Mouse (Mus musculus): ENCODE measurements around the gene Allc. TPM values are rescaled to one million over a fixed set of nuclear protein-coding genes. Genes with fewer than 3 reads are reported as not detected.

Gene Allc
- not detected for polyA plus RNA-seq (2014; fragmentation: Illumina TruSeq; extraction: RNeasy Lipid Tissue Mini Kit (QIAGEN cat#74804); ENCODE audit: low read depth, low replicate concordance)

DNA sequence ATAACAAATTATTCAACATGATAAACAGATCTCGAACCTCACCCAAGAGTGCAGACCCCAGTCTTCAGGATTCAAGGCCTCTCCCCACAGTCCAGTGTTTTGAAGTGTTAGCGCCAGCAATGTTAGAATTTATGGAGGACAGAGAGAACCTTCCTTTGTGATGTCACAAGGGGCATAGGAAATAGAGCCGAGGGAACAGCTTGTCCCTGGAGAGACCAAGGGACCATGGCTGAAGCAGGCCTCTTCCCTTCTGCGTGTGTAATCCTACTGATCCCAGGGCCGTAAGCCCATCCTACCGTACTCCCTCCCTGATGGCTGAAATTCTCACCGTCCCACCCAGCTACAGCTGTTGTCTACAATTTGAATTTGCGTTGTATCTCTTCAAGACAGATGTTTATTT lies at the start of gene Allc:
Gene Allc, minus strand, starts transcription at position 101 of the 400 bp plus-strand sequence.

DNA sequence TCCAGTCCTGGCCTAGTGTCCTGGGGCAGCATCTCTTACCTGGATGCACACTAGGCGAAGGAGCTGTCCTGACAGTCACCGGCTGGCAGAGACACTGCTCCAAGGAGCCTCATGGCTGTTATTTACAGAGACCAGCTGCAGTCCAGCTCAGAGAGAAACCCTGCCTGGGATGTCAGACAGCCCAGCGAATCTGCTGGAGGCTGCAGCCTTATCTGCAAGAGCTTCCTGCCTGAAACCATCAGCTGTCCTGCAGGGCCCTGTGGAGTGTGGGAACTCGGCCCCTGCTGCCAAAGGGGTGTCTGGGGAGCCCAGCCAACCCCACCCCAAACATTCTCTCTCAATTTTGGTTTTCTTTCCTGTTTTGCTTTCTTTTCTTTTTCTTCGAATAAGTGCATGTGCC lies 40.9 kb upstream of the Allc start, which contains the start of gene Colec11:
Gene Colec11, minus strand, starts transcription at position 183 of the 400 bp plus-strand sequence.

GRCm38 (mm10) chr12:28552299-28552698 lies 30.0 kb downstream of the Allc start, which contains the start of gene Dcdc2c:
Dcdc2c (minus strand) TSS chr12:28552399.

Other genes starting within 250 kb of the Allc start
- gene Dcdc2c, start 30.1 kb downstream of the Allc start, polyA plus RNA-seq (2014; fragmentation: Illumina TruSeq; extraction: RNeasy Lipid Tissue Mini Kit (QIAGEN cat#74804); ENCODE audit: low read depth, low replicate concordance): not detected
- 0.32 TPM for gene Colec11, start 40.9 kb upstream of the Allc start, polyA plus RNA-seq (2014; fragmentation: Illumina TruSeq; extraction: RNeasy Lipid Tissue Mini Kit (QIAGEN cat#74804); ENCODE audit: low read depth, low replicate concordance)
- gene Rps7, start 53.4 kb upstream of the Allc start, polyA plus RNA-seq (2014; fragmentation: Illumina TruSeq; extraction: RNeasy Lipid Tissue Mini Kit (QIAGEN cat#74804); ENCODE audit: low read depth, low replicate concordance): 510 TPM
- 2.1 TPM for gene Rnaseh1, start 67.1 kb upstream of the Allc start, polyA plus RNA-seq (2014; fragmentation: Illumina TruSeq; extraction: RNeasy Lipid Tissue Mini Kit (QIAGEN cat#74804); ENCODE audit: low read depth, low replicate concordance)
- 172 TPM for gene Adi1, start 92.7 kb upstream of the Allc start, polyA plus RNA-seq (2014; fragmentation: Illumina TruSeq; extraction: RNeasy Lipid Tissue Mini Kit (QIAGEN cat#74804); ENCODE audit: low read depth, low replicate concordance)
- 12.1 TPM for gene Trappc12, start 167.9 kb upstream of the Allc start, polyA plus RNA-seq (2014; fragmentation: Illumina TruSeq; extraction: RNeasy Lipid Tissue Mini Kit (QIAGEN cat#74804); ENCODE audit: low read depth, low replicate concordance)
- 3.0 TPM for gene Eipr1, start 169.3 kb upstream of the Allc start, polyA plus RNA-seq (2014; fragmentation: Illumina TruSeq; extraction: RNeasy Lipid Tissue Mini Kit (QIAGEN cat#74804); ENCODE audit: low read depth, low replicate concordance)